Mouse (Mus musculus) limb, embryonic 15.5 days (tissue): Measurements from ENCODE around the gene Sema4d. TPM values are rescaled to one million over a fixed set of nuclear protein-coding genes. Genes with fewer than 3 reads are reported as not detected.

ENCODE experiments used
- microRNA-seq: library from miRNA; unstranded; fragments of <30 nt; microRNA quantifications from one replicate; pipeline ENCODE4, GENCODE M21; 2016
- polyA plus RNA-seq: library from polyadenylated mRNA; unstranded; fragments of >200 nt; fragmentation: Nextera tagmentation; extraction: Ambion mirVana; gene quantifications from 2 replicates; pipeline ENCODE4 v1.2.1, GENCODE M21; 2015

The Sema4d gene
- polyA plus RNA-seq, 1 experiment from 2014 or later, result 7.1 TPM

Small RNA genes within 50 kb of the gene (microRNA-seq; reads per million reads assigned to microRNA genes)
- gene Gm23566, result not detected

Other genes starting within 250 kb of the Sema4d start
- gene Shc3, start 224.3 kb downstream of the Sema4d start, polyA plus RNA-seq, result 0.45 and 0.90 TPM in 2 replicates
- 220 and 247 TPM in 2 replicates for gene Cks2, start 148.5 kb downstream of the Sema4d start, polyA plus RNA-seq
- 27.7 and 29.5 TPM in 2 replicates for gene Secisbp2, start 142.1 kb downstream of the Sema4d start, polyA plus RNA-seq
- gene Gadd45g, start 52.9 kb upstream of the Sema4d start, polyA plus RNA-seq, result 61.7 and 77.7 TPM in 2 replicates